Comparison of ENCODE assay signal across 11 mouse cellular contexts in the genomic region with DNA sequence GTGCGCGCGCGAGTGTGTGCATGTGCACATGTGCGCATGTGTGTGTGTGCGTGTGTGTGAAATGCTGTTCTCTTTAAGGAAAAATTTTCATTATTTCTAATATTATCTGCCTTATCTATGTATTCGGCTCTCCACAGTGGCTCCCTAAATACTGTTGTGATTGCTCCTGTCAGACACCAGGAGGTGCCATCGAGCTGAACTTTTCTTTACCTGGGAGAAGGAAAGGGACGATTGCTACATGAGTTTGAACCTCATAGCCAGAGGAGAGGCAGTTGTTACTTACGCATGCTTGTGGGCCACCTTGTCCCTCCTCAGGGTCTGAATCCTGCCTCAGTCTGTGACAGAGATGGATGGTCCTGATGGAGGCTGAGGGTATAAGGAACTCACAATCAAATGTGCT. TPM values are rescaled to one million over a fixed set of nuclear protein-coding genes. Genes with fewer than 3 reads are reported as not detected.
DNase-seq lines count a peak whose midpoint lies in the region; ATAC-seq and TF ChIP-seq lines count a peak whose summit lies in the region.
"Had no signal": no experiment of that assay in that cellular context is flagged by ENCODE, and none has a peak within 500 bp of the region (broad histone marks: within the 10 kb centered on the region; RNA-seq: fewer than 3 reads in every experiment).

No protein-coding gene starts in this region.

- no peak overlapping the region for H3K9ac ChIP-seq in forebrain, embryonic 11.5 days (ENCODE audit: low read length)
- H3K9ac ChIP-seq in forebrain, embryonic 15.5 days (replicated peaks), result no peak overlapping the region
- no peak overlapping the region for H3K9ac ChIP-seq in neural tube, embryonic 15.5 days (replicated peaks)
- no peak overlapping the region for H3K9ac ChIP-seq in liver, embryonic 14.5 days (replicated peaks)

- peak; percentile 57 for TF ChIP-seq CTCF in liver, embryonic 14.5 days (IDR thresholded peaks at IDR 0.05; ENCODE audit: low read depth)

- H3K36me3 ChIP-seq in forebrain, embryonic 11.5 days (ENCODE audit: control insufficient read depth, insufficient read depth, low read length), result no peaks in the 10 kb centered on the region
- H3K36me3 ChIP-seq in forebrain, embryonic 15.5 days, result no peaks in the 10 kb centered on the region
- H3K36me3 ChIP-seq in neural tube, embryonic 15.5 days, result no peaks in the 10 kb centered on the region
- H3K36me3 ChIP-seq in liver, embryonic 14.5 days (replicated peaks; ENCODE audit: control insufficient read depth, insufficient read depth, low read depth), result no peaks in the 10 kb centered on the region

- 50% methylated on average over 10 of the region's 10 CpGs for WGBS in forebrain, embryonic 11.5 days
- WGBS in forebrain, embryonic 15.5 days, result 59% methylated on average over 10 of the region's 10 CpGs
- WGBS in neural tube, embryonic 15.5 days, result 60% methylated on average over 10 of the region's 10 CpGs
- WGBS in liver, embryonic 14.5 days (ENCODE audit: insufficient replicate concordance), result 51% methylated on average over 10 of the region's 10 CpGs

- no peak for ATAC-seq in forebrain, embryonic 11.5 days (replicated peaks; ENCODE audit: low FRiP score)
- ATAC-seq in forebrain, embryonic 15.5 days (replicated peaks), result no peak
- no peak for ATAC-seq in neural tube, embryonic 15.5 days (ENCODE audit: low FRiP score)
- ATAC-seq in liver, embryonic 14.5 days (ENCODE audit: insufficient read depth), result no peak
- ATAC-seq: Patski had no signal

- H3K4me3 ChIP-seq in forebrain, embryonic 11.5 days (ENCODE audit: low read depth, low read length), result no peak overlapping the region
- H3K4me3 ChIP-seq in forebrain, embryonic 15.5 days, result no peak overlapping the region
- H3K4me3 ChIP-seq in neural tube, embryonic 15.5 days (replicated peaks), result no peak overlapping the region
- no peak overlapping the region for H3K4me3 ChIP-seq in liver, embryonic 14.5 days (ENCODE audit: insufficient read depth in 1 of 2, low read depth in 2 of 2, low read length in 2 of 2)
- H3K4me3 ChIP-seq: myocyte had no signal

- 0 out of 2 replicates have a peak, but pooled peaks cover 2% of the 10 kb centered on the region for H3K4me1 ChIP-seq in forebrain, embryonic 11.5 days (replicated peaks; ENCODE audit: control insufficient read depth, insufficient read depth, low read length)
- H3K4me1 ChIP-seq in forebrain, embryonic 15.5 days, result no peaks in the 10 kb centered on the region
- H3K4me1 ChIP-seq in neural tube, embryonic 15.5 days, result no peaks in the 10 kb centered on the region
- peaks cover 0 to 3% of the 10 kb centered on the region in 2 experiments; a peak in 1 of 4 replicates for H3K4me1 ChIP-seq in liver, embryonic 14.5 days (replicated peaks; ENCODE audit: control insufficient read depth in 2 of 2, insufficient read depth in 2 of 2, low read length in 1 of 2)

- no peaks in the 10 kb centered on the region for H3K27me3 ChIP-seq in forebrain, embryonic 11.5 days (ENCODE audit: control insufficient read depth, insufficient read depth, low read length)
- H3K27me3 ChIP-seq in forebrain, embryonic 15.5 days, result no peaks in the 10 kb centered on the region
- no peaks in the 10 kb centered on the region for H3K27me3 ChIP-seq in neural tube, embryonic 15.5 days (replicated peaks)
- H3K27me3 ChIP-seq in liver, embryonic 14.5 days (ENCODE audit: control insufficient read depth, insufficient read depth, low read length), result no peaks in the 10 kb centered on the region

- DNase-seq in forebrain, embryonic 11.5 days (ENCODE audit: low spot score), result peak; percentile 64
- DNase-seq in neural tube, embryonic 10.5 days (ENCODE audit: extremely low spot score, low spot score), result peak; percentile 34
- peak; percentile 68 for DNase-seq in brain, adult 2 months (ENCODE audit: low read depth, low spot score)
- DNase-seq in heart, postnatal 4 days, result peak; percentile 58
- DNase-seq in liver, embryonic 14.5 days (ENCODE audit: low read depth in 3 of 3, low spot score in 3 of 3), result peak in 1 of 3 experiments; percentile 28
- peak; percentile 35 for DNase-seq in right cerebral cortex, postnatal 14 days

- H3K27ac ChIP-seq in forebrain, embryonic 11.5 days (ENCODE audit: low read depth, low read length), result no peak overlapping the region
- H3K27ac ChIP-seq in forebrain, embryonic 15.5 days (replicated peaks), result no peak overlapping the region
- H3K27ac ChIP-seq in neural tube, embryonic 15.5 days (replicated peaks), result no peak overlapping the region
- no peak overlapping the region for H3K27ac ChIP-seq in liver, embryonic 14.5 days

- H3K4me2 ChIP-seq in forebrain, embryonic 11.5 days (ENCODE audit: low read depth, low read length, severe bottlenecking), result no peak overlapping the region
- no peak overlapping the region for H3K4me2 ChIP-seq in forebrain, embryonic 15.5 days (replicated peaks)
- H3K4me2 ChIP-seq in neural tube, embryonic 15.5 days, result no peak overlapping the region
- H3K4me2 ChIP-seq in liver, embryonic 14.5 days (ENCODE audit: low read depth), result no peak overlapping the region

- TF ChIP-seq EP300 in liver, embryonic 14.5 days (IDR thresholded peaks at IDR 0.05; ENCODE audit: low read depth), result no peak

- H3K9me3 ChIP-seq in forebrain, embryonic 11.5 days (ENCODE audit: control insufficient read depth, low read length), result no peaks in the 10 kb centered on the region
- H3K9me3 ChIP-seq in forebrain, embryonic 15.5 days, result no peaks in the 10 kb centered on the region
- no peaks in the 10 kb centered on the region for H3K9me3 ChIP-seq in neural tube, embryonic 15.5 days (replicated peaks)
- no peaks in the 10 kb centered on the region for H3K9me3 ChIP-seq in liver, embryonic 14.5 days (ENCODE audit: control insufficient read depth, low read length)

RNA-seq across cellular contexts. Expression of a gene that starts 24.5 kb away (rescaled TPM):
- polyA plus RNA-seq in forebrain, embryonic 11.5 days (2014; fragmentation: Nextera tagmentation; extraction: Ambion mirVana), result not detected in 2 replicates
- polyA plus RNA-seq in forebrain, embryonic 15.5 days (2015; fragmentation: Nextera tagmentation; extraction: Ambion mirVana), result not detected in 2 replicates
- polyA plus RNA-seq in neural tube, embryonic 15.5 days (2015; fragmentation: Nextera tagmentation; extraction: Ambion mirVana), result not detected in 2 replicates
- total RNA-seq in heart, postnatal 4 days (2021), result not detected
- 0.04 TPM in 1 of 2 replicates, not detected in the other for polyA plus RNA-seq in liver, embryonic 14.5 days (2012; rRNA removed)
- 0.24 TPM in 1 of 2 replicates, not detected in the other for polyA plus RNA-seq in liver, embryonic 14.5 days (2014; fragmentation: Nextera tagmentation; extraction: Ambion mirVana)
- polyA plus RNA-seq: heart, embryonic 14.5 days; myocyte; Patski had no signal

RNA-seq across cellular contexts. Expression of a gene that starts 27.9 kb away (rescaled TPM):
- not detected in 2 replicates for polyA plus RNA-seq in forebrain, embryonic 11.5 days (2014; fragmentation: Nextera tagmentation; extraction: Ambion mirVana)
- not detected in 2 replicates for polyA plus RNA-seq in forebrain, embryonic 15.5 days (2015; fragmentation: Nextera tagmentation; extraction: Ambion mirVana)
- not detected in 2 replicates for polyA plus RNA-seq in neural tube, embryonic 15.5 days (2015; fragmentation: Nextera tagmentation; extraction: Ambion mirVana)
- total RNA-seq in heart, postnatal 4 days (2021), result not detected
- polyA plus RNA-seq in liver, embryonic 14.5 days (2012; rRNA removed), result 0.02 and 0.17 TPM in 2 replicates
- polyA plus RNA-seq in liver, embryonic 14.5 days (2014; fragmentation: Nextera tagmentation; extraction: Ambion mirVana), result 0.09 TPM in 1 of 2 replicates, not detected in the other
- polyA plus RNA-seq: heart, embryonic 14.5 days; Patski had no signal

RNA-seq across cellular contexts. Expression of a gene that starts 54.2 kb away (rescaled TPM):
- polyA plus RNA-seq in forebrain, embryonic 11.5 days (2014; fragmentation: Nextera tagmentation; extraction: Ambion mirVana), result 1.1 and 1.8 TPM in 2 replicates
- 1.9 and 2.4 TPM in 2 replicates for polyA plus RNA-seq in forebrain, embryonic 15.5 days (2015; fragmentation: Nextera tagmentation; extraction: Ambion mirVana)
- 2.4 and 2.7 TPM in 2 replicates for polyA plus RNA-seq in neural tube, embryonic 15.5 days (2015; fragmentation: Nextera tagmentation; extraction: Ambion mirVana)
- total RNA-seq in heart, postnatal 4 days (2021), result under 1 TPM; 0.36 to 0.61 TPM
- polyA plus RNA-seq in liver, embryonic 14.5 days (2012; rRNA removed), result 0.08 and 0.19 TPM in 2 replicates
- polyA plus RNA-seq in liver, embryonic 14.5 days (2014; fragmentation: Nextera tagmentation; extraction: Ambion mirVana), result 0.18 and 0.43 TPM in 2 replicates
- polyA plus RNA-seq: Patski had no signal
